In genomic region chr4:114843097-114843721, GRCm38 (mm10) we compare ENCODE assay signal across 8 mouse cellular contexts. TPM values are rescaled to one million over a fixed set of nuclear protein-coding genes. Genes with fewer than 3 reads are reported as not detected.
DNase-seq lines count a peak whose midpoint lies in the region; ATAC-seq and TF ChIP-seq lines count a peak whose summit lies in the region.

No protein-coding gene starts in this region.

- no peak for ATAC-seq in lung, postnatal 0 days
- peak; percentile 50 for ATAC-seq in forebrain, embryonic 14.5 days
- ATAC-seq in CD4-positive, CD25-positive, alpha-beta regulatory T cell, adult 4 months = no peak

- no peak for TF ChIP-seq POLR2A in olfactory bulb, adult 2 months (IDR thresholded peaks at IDR 0.05; ENCODE audit: insufficient read depth, low read depth, low read length)

- no peaks in the 10 kb centered on the region for H3K36me3 ChIP-seq in lung, postnatal 0 days (ENCODE audit: insufficient read depth, low read length)
- H3K36me3 ChIP-seq in forebrain, embryonic 14.5 days (ENCODE audit: control insufficient read depth, insufficient read depth, low read length) = no peaks in the 10 kb centered on the region
- no peaks in the 10 kb centered on the region for H3K36me3 ChIP-seq in limb, embryonic 10.5 days

- WGBS in lung, postnatal 0 days = 2% methylated on average over 49 of the region's 51 CpGs
- under 1% methylated on average over 49 of the region's 51 CpGs for WGBS in forebrain, embryonic 14.5 days
- WGBS in limb, embryonic 10.5 days = under 1% methylated on average over 51 of the region's 51 CpGs
- WGBS in olfactory bulb, adult 2 months = 2% methylated on average over 51 of the region's 51 CpGs

- no peaks in the 10 kb centered on the region for H3K9me3 ChIP-seq in lung, postnatal 0 days (ENCODE audit: low read length)
- H3K9me3 ChIP-seq in forebrain, embryonic 14.5 days (replicated peaks; ENCODE audit: control insufficient read depth, low read length) = no peaks in the 10 kb centered on the region; the same call in 1 of the 2 replicates
- H3K9me3 ChIP-seq in limb, embryonic 10.5 days (replicated peaks) = no peaks in the 10 kb centered on the region

- peak overlapping the region; percentile 19; the same call in 1 of the 2 replicates for H3K4me3 ChIP-seq in lung, postnatal 0 days (ENCODE audit: low read depth, low read length)
- H3K4me3 ChIP-seq in forebrain, embryonic 14.5 days (ENCODE audit: low read depth, low read length) = peak overlapping the region; percentile 36
- H3K4me3 ChIP-seq in limb, embryonic 10.5 days = peak overlapping the region; percentile 56
- peak overlapping the region; percentile 40 for H3K4me3 ChIP-seq in olfactory bulb, adult 2 months (ENCODE audit: insufficient read depth, low read depth, low read length)

- H3K27ac ChIP-seq in lung, postnatal 0 days (ENCODE audit: low read length) = no peak overlapping the region
- H3K27ac ChIP-seq in forebrain, embryonic 14.5 days (ENCODE audit: low read depth, low read length) = no peak overlapping the region
- peak overlapping the region; percentile 81 for H3K27ac ChIP-seq in limb, embryonic 10.5 days
- no peak overlapping the region for H3K27ac ChIP-seq in olfactory bulb, adult 2 months (ENCODE audit: insufficient read depth, low read depth, low read length)

- TF ChIP-seq CTCF in lung, postnatal 0 days (IDR thresholded peaks at IDR 0.05) = no peak
- TF ChIP-seq CTCF in olfactory bulb, adult 2 months (IDR thresholded peaks at IDR 0.05; ENCODE audit: insufficient read depth, low read depth, low read length) = no peak

- peaks cover 19% of the 10 kb centered on the region for H3K27me3 ChIP-seq in lung, postnatal 0 days (replicated peaks; ENCODE audit: insufficient read depth, low read length)
- peaks cover 39% of the 10 kb centered on the region for H3K27me3 ChIP-seq in forebrain, embryonic 14.5 days (replicated peaks; ENCODE audit: control insufficient read depth, insufficient read depth, low read length)
- peaks cover 98% of the 10 kb centered on the region for H3K27me3 ChIP-seq in limb, embryonic 10.5 days (ENCODE audit: low read depth, poor library complexity, severe bottlenecking)

- DNase-seq in lung, postnatal 0 days (ENCODE audit: low spot score) = no peak
- no peak for DNase-seq in lung, postnatal 36 days
- DNase-seq in forebrain, embryonic 14.5 days (ENCODE audit: low spot score) = no peak
- peak; percentile 68 for DNase-seq in limb, embryonic 10.5 days (ENCODE audit: low spot score)
- no peak for DNase-seq in cerebellum, postnatal 36 days
- no peak for DNase-seq in cerebellum, postnatal 25 days

- TF ChIP-seq EP300 in lung, postnatal 0 days (IDR thresholded peaks at IDR 0.05) = no peak

- H3K4me2 ChIP-seq in lung, postnatal 0 days (replicated peaks; ENCODE audit: low read depth, low read length) = peak overlapping the region; percentile 54
- peak overlapping the region; percentile 61 for H3K4me2 ChIP-seq in forebrain, embryonic 14.5 days (ENCODE audit: low read length)

- H3K4me1 ChIP-seq in lung, postnatal 0 days (ENCODE audit: insufficient read depth, low read depth, low read length) = 0 out of 2 replicates have a peak, but pooled peaks cover 4% of the 10 kb centered on the region
- no peaks in the 10 kb centered on the region for H3K4me1 ChIP-seq in forebrain, embryonic 14.5 days (ENCODE audit: control insufficient read depth, insufficient read depth, low read length)
- peaks cover 43% of the 10 kb centered on the region for H3K4me1 ChIP-seq in limb, embryonic 10.5 days
- H3K4me1 ChIP-seq in olfactory bulb, adult 2 months (ENCODE audit: control insufficient read depth, insufficient read depth, low read length) = peaks cover 8% of the 10 kb centered on the region

- no peak overlapping the region for H3K9ac ChIP-seq in lung, postnatal 0 days (replicated peaks; ENCODE audit: low read depth)
- H3K9ac ChIP-seq in forebrain, embryonic 14.5 days (ENCODE audit: low read length) = peak overlapping the region; percentile 54

RNA-seq across cellular contexts. Expression of gene Gm12830, which starts 21.7 kb away (rescaled TPM):
- not detected in 2 replicates for polyA plus RNA-seq in lung, postnatal 0 days (2015; fragmentation: Nextera tagmentation; extraction: Ambion mirVana)
- polyA plus RNA-seq in forebrain, embryonic 14.5 days (2014; fragmentation: Nextera tagmentation; extraction: Ambion mirVana) = not detected in 2 replicates
- not detected in 2 replicates for polyA plus RNA-seq in limb, embryonic 10.5 days (2016; fragmentation: Nextera tagmentation; extraction: Ambion mirVana)
- polyA plus RNA-seq in olfactory bulb, adult 2 months (2012; ENCODE audit: insufficient read depth, insufficient read length, low replicate concordance, missing spikeins) = not detected in 2 replicates
- polyA plus RNA-seq in CD4-positive, CD25-positive, alpha-beta regulatory T cell, adult 4 months (2017; shearing (Covaris generic)) = not detected
